12 mouse cellular contexts compared by ENCODE assay signal in genomic region chr19:61057581-61057980, GRCm38 (mm10).
DNase-seq lines count a peak whose midpoint lies in the region; ATAC-seq and TF ChIP-seq lines count a peak whose summit lies in the region.
"Had no signal": no experiment of that assay in that cellular context is flagged by ENCODE, and none has a peak within 500 bp of the region (broad histone marks: within the 10 kb centered on the region; RNA-seq: fewer than 3 reads in every experiment).

No protein-coding gene starts in this region.

- H3K9ac ChIP-seq in midbrain, embryonic 11.5 days (ENCODE audit: low read length) = no peak overlapping the region
- H3K9ac ChIP-seq in midbrain, embryonic 14.5 days (replicated peaks; ENCODE audit: low read length) = no peak overlapping the region
- H3K9ac ChIP-seq in liver, embryonic 15.5 days = no peak overlapping the region
- H3K9ac ChIP-seq: heart, embryonic 15.5 days had no signal

- no peaks in the 10 kb centered on the region for H3K9me3 ChIP-seq in midbrain, embryonic 11.5 days (ENCODE audit: control insufficient read depth, low read length)
- no peaks in the 10 kb centered on the region for H3K9me3 ChIP-seq in midbrain, embryonic 14.5 days (ENCODE audit: control insufficient read depth, low read length)
- no peaks in the 10 kb centered on the region for H3K9me3 ChIP-seq in liver, embryonic 15.5 days (replicated peaks)
- H3K9me3 ChIP-seq: G1E; heart, embryonic 15.5 days had no signal

- H3K27me3 ChIP-seq in midbrain, embryonic 11.5 days (ENCODE audit: control insufficient read depth, insufficient read depth, low read length) = no peaks in the 10 kb centered on the region
- H3K27me3 ChIP-seq in midbrain, embryonic 14.5 days (ENCODE audit: control insufficient read depth, insufficient read depth, low read length) = no peaks in the 10 kb centered on the region
- H3K27me3 ChIP-seq in liver, embryonic 15.5 days = no peaks in the 10 kb centered on the region
- no peaks in the 10 kb centered on the region for H3K27me3 ChIP-seq in testis, adult 2 months (ENCODE audit: control insufficient read depth, insufficient read depth, low read length)
- H3K27me3 ChIP-seq: heart, embryonic 15.5 days; megakaryocyte, embryonic 14.5 days had no signal

- H3K4me3 ChIP-seq in midbrain, embryonic 11.5 days (ENCODE audit: low read depth, low read length) = no peak overlapping the region
- H3K4me3 ChIP-seq in midbrain, embryonic 14.5 days (replicated peaks; ENCODE audit: low read depth, low read length) = no peak overlapping the region
- no peak overlapping the region for H3K4me3 ChIP-seq in liver, embryonic 15.5 days (replicated peaks)
- H3K4me3 ChIP-seq in testis, adult 2 months (ENCODE audit: control insufficient read depth, low read depth, low read length) = no peak overlapping the region
- H3K4me3 ChIP-seq: heart, embryonic 15.5 days; megakaryocyte, embryonic 14.5 days had no signal

- no peak overlapping the region for H3K27ac ChIP-seq in midbrain, embryonic 11.5 days (ENCODE audit: low read depth, low read length)
- no peak overlapping the region for H3K27ac ChIP-seq in midbrain, embryonic 14.5 days (replicated peaks; ENCODE audit: low read depth, low read length)
- H3K27ac ChIP-seq in liver, embryonic 15.5 days (replicated peaks) = no peak overlapping the region
- peak overlapping the region; percentile 25; the same call in 1 of the 2 replicates for H3K27ac ChIP-seq in testis, adult 2 months (ENCODE audit: control insufficient read depth, insufficient read depth, low read depth, low read length)

- peak; percentile 86 for DNase-seq in midbrain, embryonic 11.5 days (ENCODE audit: low spot score, missing footprints)
- DNase-seq in midbrain, embryonic 14.5 days = no peak
- peak; percentile 18 to 26 for DNase-seq in heart, postnatal 10 days
- no peak for DNase-seq in cerebellum, postnatal 25 days
- DNase-seq in gastrocnemius, adult 18-20 months (ENCODE audit: low spot score) = no peak
- DNase-seq: cerebellum, adult 2 months had no signal

- no peaks in the 10 kb centered on the region for H3K36me3 ChIP-seq in midbrain, embryonic 11.5 days (ENCODE audit: control insufficient read depth, insufficient read depth, low read length)
- H3K36me3 ChIP-seq in midbrain, embryonic 14.5 days (ENCODE audit: control insufficient read depth, insufficient read depth, low read length) = no peaks in the 10 kb centered on the region
- H3K36me3 ChIP-seq in liver, embryonic 15.5 days (replicated peaks) = no peaks in the 10 kb centered on the region
- H3K36me3 ChIP-seq in testis, adult 2 months (ENCODE audit: control insufficient read depth, insufficient read depth, low read length) = no peaks in the 10 kb centered on the region
- H3K36me3 ChIP-seq: G1E; heart, embryonic 15.5 days had no signal

- H3K4me1 ChIP-seq in midbrain, embryonic 11.5 days (ENCODE audit: control insufficient read depth, insufficient read depth, low read length) = no peaks in the 10 kb centered on the region; the same call in 1 of the 2 replicates
- H3K4me1 ChIP-seq in midbrain, embryonic 14.5 days (ENCODE audit: control insufficient read depth, insufficient read depth, low read length) = no peaks in the 10 kb centered on the region
- peaks cover 15% of the 10 kb centered on the region; the same call in 1 of the 2 replicates for H3K4me1 ChIP-seq in liver, embryonic 15.5 days (replicated peaks)
- H3K4me1 ChIP-seq in testis, adult 2 months (ENCODE audit: control insufficient read depth, insufficient read depth, low read length) = no peaks in the 10 kb centered on the region

- TF ChIP-seq POLR2A in testis, adult 2 months (IDR thresholded peaks at IDR 0.05; ENCODE audit: control insufficient read depth, low read depth, low read length) = no peak

- intact Hi-C loops in heart, postnatal 10 days (cut with DNase I) = no loop called here

- ATAC-seq in midbrain, embryonic 11.5 days (ENCODE audit: low FRiP score) = no peak
- ATAC-seq in midbrain, embryonic 14.5 days (ENCODE audit: low FRiP score, low TSS enrichment) = no peak
- ATAC-seq in liver, embryonic 15.5 days (ENCODE audit: insufficient read depth) = peak; percentile 42; the same call in 1 of the 2 replicates
- ATAC-seq in megakaryocyte-erythroid progenitor cell, adult 5-6 weeks (replicated peaks; ENCODE audit: low FRiP score, low TSS enrichment, poor library complexity, severe bottlenecking) = no peak

- WGBS in midbrain, embryonic 11.5 days = 27% methylated on average over 3 of the region's 3 CpGs
- WGBS in midbrain, embryonic 14.5 days = 42% methylated on average over 3 of the region's 3 CpGs
- 43% methylated on average over 3 of the region's 3 CpGs for WGBS in liver, embryonic 15.5 days (ENCODE audit: insufficient replicate concordance)

- no peak for TF ChIP-seq CTCF in testis, adult 2 months (IDR thresholded peaks at IDR 0.05; ENCODE audit: control insufficient read depth, insufficient read depth, insufficient replicate concordance, low read depth, low read length)

- H3K4me2 ChIP-seq in midbrain, embryonic 11.5 days = no peak overlapping the region
- H3K4me2 ChIP-seq in midbrain, embryonic 14.5 days (ENCODE audit: low read length) = no peak overlapping the region
- no peak overlapping the region for H3K4me2 ChIP-seq in liver, embryonic 15.5 days
- H3K4me2 ChIP-seq: heart, embryonic 15.5 days had no signal

Comparison
In these comparisons a context has a peak if more than half of its experiments do, and no peak if none do; other contexts are left out.
1. DNase-seq: peak in midbrain, embryonic 11.5 days (single experiment) and heart, postnatal 10 days (2 of 2); none in midbrain, embryonic 14.5 days (single experiment), cerebellum, postnatal 25 days (0 of 2) and gastrocnemius, adult 18-20 months (single experiment).